Mouse (Mus musculus): ENCODE measurements around the gene Abcg5. TPM values are rescaled to one million over a fixed set of nuclear protein-coding genes. Genes with fewer than 3 reads are reported as not detected.
A peak's percentile ranks its signal among the peaks of the same experiment; 100 is the strongest.

The Abcg5 gene
- polyA plus RNA-seq, 1 experiment from 2014 or later, result 0.47 TPM

DNA sequence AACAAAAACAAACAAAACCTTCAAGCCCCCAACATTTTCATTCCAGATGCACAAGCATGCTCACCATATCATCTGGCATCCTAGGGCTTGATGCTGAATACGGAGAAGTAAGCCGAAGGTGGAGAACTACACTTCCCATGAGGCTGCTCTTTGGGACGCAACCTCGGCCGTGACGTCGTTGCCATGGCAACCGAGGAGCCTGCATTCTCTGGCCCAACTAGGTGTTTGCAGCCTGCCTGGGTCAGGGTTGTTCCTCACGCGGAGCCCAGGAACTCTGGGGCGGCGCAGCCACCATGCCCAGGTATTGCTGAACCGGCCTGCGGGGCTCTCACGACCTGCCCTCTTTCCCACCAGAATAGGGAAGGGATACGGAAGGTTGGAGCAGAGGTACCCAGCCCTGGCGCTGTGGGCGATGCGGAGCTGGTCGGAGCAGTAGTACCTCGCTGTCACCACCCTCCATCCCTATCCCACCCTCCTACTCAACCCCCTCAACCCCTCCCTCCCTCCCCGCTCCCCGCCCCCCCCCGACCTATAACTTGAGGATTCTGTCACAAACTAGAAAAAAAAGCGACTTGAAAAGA is 56.4 kb downstream of the Abcg5 start, which contains the start of gene Dync2li1:
TSS of gene Dync2li1 (plus strand) at position 221 of the 581 bp plus-strand sequence.
- Histone ChIP-seq H3K9me3 (no peaks in the 10 kb centered on the region), H3K4me3 (peak within 1 kb of the TSS; percentile 67), H3K9ac (peak within 1 kb of the TSS; percentile 79), H3K27ac (replicated peaks) (no peak within 1 kb of the TSS), H3K27me3 (replicated peaks) (no peaks in the 10 kb centered on the region), H3K4me2 (peak within 1 kb of the TSS; percentile 76), H3K4me1 (0 out of 2 replicates have a peak, but pooled peaks cover 5% of the 10 kb centered on the region), H3K36me3 (no peaks in the 10 kb centered on the region)
- under 1% methylated on average over 25 of the region's 25 CpGs for WGBS
- peak; percentile 80 for ATAC-seq (ENCODE audit: extremely low read depth, insufficient number of reproducible peaks, low FRiP score, low TSS enrichment)

- Histone ChIP-seq H3K27me3 (replicated peaks) (no peaks in the 10 kb centered on the region), H3K27ac (replicated peaks) (no peak overlapping the region; the same call in 1 of the 2 replicates), H3K4me2 (no peak overlapping the region), H3K36me3 (no peaks in the 10 kb centered on the region; the same call in 1 of the 2 replicates), H3K4me1 (0 out of 2 replicates have a peak, but pooled peaks cover 5% of the 10 kb centered on the region), H3K9me3 (no peaks in the 10 kb centered on the region), H3K4me3 (no peak overlapping the region), H3K9ac (no peak overlapping the region)
- no peak for ATAC-seq (ENCODE audit: extremely low read depth, insufficient number of reproducible peaks, low FRiP score, low TSS enrichment)
- 55% methylated on average over 2 of the region's 2 CpGs for WGBS
Observed at GRCm38 (mm10) chr17:84622873-84623272, 59.9 kb downstream of the Abcg5 start.

DNA sequence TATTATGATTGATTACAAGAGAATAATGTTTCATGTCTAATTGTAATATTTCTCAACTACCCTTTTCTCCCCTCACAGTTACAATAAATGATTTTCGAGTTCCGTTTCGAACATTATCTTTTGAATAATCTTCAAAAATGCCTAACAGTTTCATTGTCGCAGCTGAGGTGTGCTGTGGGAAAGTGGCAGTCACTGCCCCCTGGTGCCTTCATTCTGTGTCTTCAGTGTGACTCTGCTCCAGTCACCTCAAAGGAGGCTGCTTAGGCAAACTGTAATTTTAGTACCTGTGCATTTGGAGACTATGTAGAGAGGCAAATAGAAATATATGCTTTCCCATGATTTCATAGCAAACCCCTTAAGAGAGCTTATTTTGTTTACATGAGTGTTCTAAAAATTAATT is 60.8 kb downstream of the Abcg5 start:
- ATAC-seq (ENCODE audit: extremely low read depth, insufficient number of reproducible peaks, low FRiP score, low TSS enrichment), result no peak
- no peaks in the 10 kb centered on the region for H3K27me3 ChIP-seq (replicated peaks)
- no peak overlapping the region for H3K4me3 ChIP-seq
- H3K9me3 ChIP-seq, result no peaks in the 10 kb centered on the region
- no peak overlapping the region for H3K9ac ChIP-seq
- WGBS, result 63% methylated on average over 4 of the region's 4 CpGs
- H3K4me1 ChIP-seq, result 0 out of 2 replicates have a peak, but pooled peaks cover 4% of the 10 kb centered on the region
- no peak overlapping the region for H3K27ac ChIP-seq (replicated peaks)
- H3K4me2 ChIP-seq, result no peak overlapping the region
- no peaks in the 10 kb centered on the region; the same call in 1 of the 2 replicates for H3K36me3 ChIP-seq

GRCm38 (mm10) chr17:84621209-84621608 is 61.6 kb downstream of the Abcg5 start:
- H3K27me3 ChIP-seq (replicated peaks), result no peaks in the 10 kb centered on the region
- no peak overlapping the region for H3K4me3 ChIP-seq
- no peaks in the 10 kb centered on the region; the same call in 1 of the 2 replicates for H3K36me3 ChIP-seq
- no peaks in the 10 kb centered on the region for H3K9me3 ChIP-seq
- no peak overlapping the region for H3K9ac ChIP-seq
- ATAC-seq (ENCODE audit: extremely low read depth, insufficient number of reproducible peaks, low FRiP score, low TSS enrichment), result no peak
- WGBS, result 76% methylated on average over 6 of the region's 6 CpGs
- no peak overlapping the region for H3K27ac ChIP-seq (replicated peaks)
- H3K4me1 ChIP-seq, result no peaks in the 10 kb centered on the region
- no peak overlapping the region for H3K4me2 ChIP-seq

DNA sequence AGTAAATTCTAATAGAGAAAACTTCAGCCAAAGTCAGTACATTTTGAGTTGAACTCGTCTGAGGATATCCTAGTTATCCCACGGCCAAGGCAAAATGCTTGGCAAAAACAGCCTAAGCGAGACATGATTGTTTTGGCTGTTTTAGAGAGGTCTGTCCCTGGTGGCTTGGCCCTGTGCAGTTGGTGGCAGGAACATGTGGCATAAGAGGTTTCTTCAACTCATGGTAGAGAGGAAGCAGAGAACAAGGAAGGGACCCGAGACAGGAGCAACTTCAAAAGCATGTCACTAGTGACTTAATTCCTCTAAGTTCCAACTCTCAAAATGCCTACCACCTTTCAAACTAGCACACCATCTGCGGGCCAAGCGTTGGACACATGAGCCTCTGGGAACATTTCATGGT is 62.2 kb downstream of the Abcg5 start:
- Histone ChIP-seq H3K9me3 (no peaks in the 10 kb centered on the region), H3K36me3 (no peaks in the 10 kb centered on the region; the same call in 1 of the 2 replicates), H3K27me3 (replicated peaks) (no peaks in the 10 kb centered on the region), H3K4me2 (no peak overlapping the region), H3K9ac (no peak overlapping the region), H3K4me1 (no peaks in the 10 kb centered on the region), H3K4me3 (no peak overlapping the region), H3K27ac (replicated peaks) (no peak overlapping the region)
- no peak for ATAC-seq (ENCODE audit: extremely low read depth, insufficient number of reproducible peaks, low FRiP score, low TSS enrichment)
- WGBS, result 84% methylated on average over 6 of the region's 6 CpGs

DNA sequence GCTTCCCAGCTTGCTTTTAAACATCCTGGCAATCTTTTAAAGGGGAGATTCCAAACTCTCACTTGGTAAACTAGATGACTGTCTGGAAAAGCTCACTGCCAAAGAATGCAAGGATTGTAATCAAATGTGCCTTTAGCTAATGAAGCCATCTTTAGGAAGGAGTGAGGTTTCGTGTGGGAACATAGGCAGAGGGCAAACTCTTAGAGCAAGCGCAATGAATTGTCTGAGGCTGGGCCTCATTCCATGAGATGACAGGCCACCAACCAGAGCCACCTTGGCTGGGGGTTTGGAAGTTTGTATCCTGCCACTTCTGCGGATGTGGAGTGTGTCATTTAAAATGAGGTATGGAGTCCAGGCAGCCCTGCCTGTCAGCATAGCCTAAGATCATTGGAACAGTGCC is 62.7 kb downstream of the Abcg5 start:
- Histone ChIP-seq H3K27me3 (replicated peaks) (no peaks in the 10 kb centered on the region), H3K4me3 (no peak overlapping the region), H3K9me3 (no peaks in the 10 kb centered on the region), H3K9ac (no peak overlapping the region), H3K4me2 (no peak overlapping the region), H3K27ac (replicated peaks) (no peak overlapping the region), H3K36me3 (no peaks in the 10 kb centered on the region; the same call in 1 of the 2 replicates), H3K4me1 (no peaks in the 10 kb centered on the region)
- 80% methylated on average over 3 of the region's 3 CpGs for WGBS
- no peak for ATAC-seq (ENCODE audit: extremely low read depth, insufficient number of reproducible peaks, low FRiP score, low TSS enrichment)

- 82% methylated on average over 7 of the region's 7 CpGs for WGBS
- no peak for ATAC-seq (ENCODE audit: extremely low read depth, insufficient number of reproducible peaks, low FRiP score, low TSS enrichment)
Observed at GRCm38 (mm10) chr17:84619112-84619511, 63.7 kb downstream of the Abcg5 start.

DNA sequence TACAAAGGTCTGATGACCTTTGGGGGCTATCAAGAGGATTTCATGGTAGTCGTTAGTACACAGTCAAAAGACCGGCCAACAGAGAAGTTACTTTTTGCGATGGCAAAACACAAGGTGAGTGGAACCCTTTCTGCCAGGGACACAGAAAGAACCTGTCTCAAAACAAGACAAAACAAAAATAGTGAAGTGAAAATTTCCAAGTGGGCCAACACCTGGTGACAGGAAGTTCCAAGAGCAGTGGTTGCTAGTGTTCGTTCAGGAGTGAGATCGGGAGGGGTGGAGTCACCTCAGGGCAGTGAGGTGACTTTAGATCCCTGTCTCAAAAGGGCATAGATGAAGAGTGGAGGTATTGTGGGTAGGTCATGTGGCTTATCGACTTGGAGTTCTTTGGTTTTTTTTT is 64.9 kb downstream of the Abcg5 start:
- Histone ChIP-seq H3K27ac (replicated peaks) (no peak overlapping the region), H3K36me3 (peaks cover 15% of the 10 kb centered on the region), H3K4me2 (no peak overlapping the region), H3K9ac (no peak overlapping the region), H3K4me1 (no peaks in the 10 kb centered on the region), H3K27me3 (replicated peaks) (no peaks in the 10 kb centered on the region), H3K9me3 (0 out of 2 replicates have a peak, but pooled peaks cover 7% of the 10 kb centered on the region), H3K4me3 (no peak overlapping the region)
- 92% methylated on average over 6 of the region's 6 CpGs for WGBS
- ATAC-seq (ENCODE audit: extremely low read depth, insufficient number of reproducible peaks, low FRiP score, low TSS enrichment), result no peak; the same call in 1 of the 2 replicates

More at GRCm38 (mm10) chr17:84619112-84619511, 63.7 kb downstream of the Abcg5 start:
- Histone ChIP-seq H3K4me3 (no peak overlapping the region), H3K9ac (no peak overlapping the region), H3K27me3 (replicated peaks) (no peaks in the 10 kb centered on the region), H3K36me3 (peaks cover 4% of the 10 kb centered on the region), H3K9me3 (no peaks in the 10 kb centered on the region), H3K4me1 (no peaks in the 10 kb centered on the region), H3K27ac (replicated peaks) (no peak overlapping the region), H3K4me2 (no peak overlapping the region)

DNA sequence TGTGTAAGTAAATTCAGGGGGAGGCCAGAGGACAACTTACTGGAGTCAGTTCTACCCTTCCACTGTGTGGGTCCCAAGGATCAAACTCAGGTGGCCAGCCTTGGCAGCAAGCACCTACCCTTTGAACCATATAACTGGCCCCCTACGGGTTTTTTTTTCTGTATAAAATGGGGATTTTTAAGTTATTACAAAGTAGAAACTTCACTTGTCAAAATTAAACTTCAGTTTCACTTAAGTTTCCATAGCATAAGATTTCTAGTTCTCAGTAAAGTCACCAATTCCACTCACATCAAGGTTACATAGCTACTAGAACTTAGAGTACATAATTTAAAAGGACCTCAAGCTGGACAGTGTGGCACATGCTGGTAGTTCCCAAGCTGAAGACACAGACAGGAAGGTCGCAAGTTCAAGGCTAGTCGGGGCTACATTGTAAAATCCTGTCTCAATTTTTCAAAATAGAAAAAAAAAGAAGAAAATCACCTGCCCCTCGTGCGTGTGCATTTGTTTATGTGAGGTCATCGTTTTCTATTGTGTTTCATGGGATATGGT is 66.2 kb downstream of the Abcg5 start:
- ATAC-seq (ENCODE audit: extremely low read depth, insufficient number of reproducible peaks, low FRiP score, low TSS enrichment), result no peak
- Histone ChIP-seq H3K27ac (replicated peaks) (no peak overlapping the region), H3K9ac (no peak overlapping the region), H3K4me1 (no peaks in the 10 kb centered on the region), H3K36me3 (peaks cover 20% of the 10 kb centered on the region), H3K4me2 (no peak overlapping the region), H3K27me3 (replicated peaks) (no peaks in the 10 kb centered on the region), H3K9me3 (0 out of 2 replicates have a peak, but pooled peaks cover 7% of the 10 kb centered on the region), H3K4me3 (no peak overlapping the region)
- 72% methylated on average over 6 of the region's 6 CpGs for WGBS

DNA sequence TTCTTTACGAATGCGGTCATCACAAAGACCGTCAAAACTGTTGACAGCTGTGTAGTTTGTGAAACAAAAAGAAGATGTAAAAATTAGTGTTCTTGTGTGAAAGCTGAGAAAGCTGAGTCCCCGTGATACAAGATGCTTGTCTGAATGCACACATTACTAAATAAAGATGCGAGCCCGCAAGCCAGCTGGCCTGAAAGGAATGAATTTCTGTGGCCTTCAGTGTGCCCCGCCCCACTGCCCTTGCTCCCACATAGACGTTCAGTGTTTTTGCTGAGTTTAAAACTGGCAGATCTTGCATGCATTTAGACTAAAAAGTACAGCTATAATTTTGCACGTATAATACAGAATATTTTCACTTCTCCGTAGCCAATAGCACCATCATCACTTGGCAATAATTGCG is 67.0 kb downstream of the Abcg5 start:
- Histone ChIP-seq H3K4me1 (no peaks in the 10 kb centered on the region), H3K9ac (no peak overlapping the region), H3K27me3 (replicated peaks) (no peaks in the 10 kb centered on the region), H3K9me3 (0 out of 2 replicates have a peak, but pooled peaks cover 7% of the 10 kb centered on the region), H3K4me3 (no peak overlapping the region), H3K36me3 (peaks cover 20% of the 10 kb centered on the region), H3K27ac (replicated peaks) (no peak overlapping the region), H3K4me2 (no peak overlapping the region)
- no peak for ATAC-seq (ENCODE audit: extremely low read depth, insufficient number of reproducible peaks, low FRiP score, low TSS enrichment)
- WGBS, result 88% methylated on average over 11 of the region's 11 CpGs

DNA sequence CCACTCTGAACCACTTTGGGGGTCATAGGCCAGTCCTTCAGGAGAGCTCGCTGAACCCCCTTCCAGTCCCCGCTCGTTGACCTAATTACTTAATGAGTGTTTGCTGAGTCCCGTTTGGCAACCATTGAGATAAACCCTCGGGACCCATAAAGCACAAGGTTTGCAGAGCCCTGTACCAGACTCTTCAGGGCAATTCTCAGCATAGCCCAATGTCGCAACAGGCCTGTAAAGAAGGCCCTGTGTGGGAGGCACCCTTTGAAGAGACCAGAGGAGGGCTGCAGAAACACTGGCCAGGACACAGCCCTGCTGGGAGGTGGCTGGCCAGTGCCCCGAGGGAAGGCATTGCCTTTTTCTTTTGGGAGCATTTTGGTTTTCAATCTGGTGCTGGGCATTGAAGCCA is 70.8 kb downstream of the Abcg5 start:
- no peak overlapping the region for H3K27ac ChIP-seq (replicated peaks)
- no peak for ATAC-seq (ENCODE audit: extremely low read depth, insufficient number of reproducible peaks, low FRiP score, low TSS enrichment)
- H3K4me1 ChIP-seq, result no peaks in the 10 kb centered on the region
- no peak overlapping the region for H3K4me2 ChIP-seq
- H3K36me3 ChIP-seq, result peaks cover 20% of the 10 kb centered on the region
- no peak overlapping the region for H3K4me3 ChIP-seq
- 56% methylated on average over 7 of the region's 7 CpGs for WGBS
- no peak overlapping the region for H3K9ac ChIP-seq
- no peaks in the 10 kb centered on the region for H3K27me3 ChIP-seq (replicated peaks)
- H3K9me3 ChIP-seq, result 0 out of 2 replicates have a peak, but pooled peaks cover 7% of the 10 kb centered on the region

- H3K36me3 ChIP-seq, result peaks cover 20% of the 10 kb centered on the region
- H3K9me3 ChIP-seq, result 0 out of 2 replicates have a peak, but pooled peaks cover 7% of the 10 kb centered on the region
- no peak for ATAC-seq (ENCODE audit: extremely low read depth, insufficient number of reproducible peaks, low FRiP score, low TSS enrichment)
- 84% methylated on average over 9 of the region's 9 CpGs for WGBS
- no peak overlapping the region for H3K4me3 ChIP-seq
- H3K27me3 ChIP-seq (replicated peaks), result no peaks in the 10 kb centered on the region
- no peak overlapping the region for H3K27ac ChIP-seq (replicated peaks)
- no peaks in the 10 kb centered on the region for H3K4me1 ChIP-seq
- H3K4me2 ChIP-seq, result no peak overlapping the region
- H3K9ac ChIP-seq, result no peak overlapping the region
Observed at GRCm38 (mm10) chr17:84611500-84611899, 71.3 kb downstream of the Abcg5 start.
